Mouse (Mus musculus) ES-E14 (cell line): ENCODE measurements around the gene Clcnka.

ENCODE experiments used
- CHD2 ChIP-seq: IDR thresholded peaks from 2 replicates; pipeline ENCODE4 v1.6.1; 2014; ENCODE audit warnings: mild to moderate bottlenecking, low read depth, low read length, inconsistent platforms
- HCFC1 ChIP-seq: IDR thresholded peaks from 2 replicates; pipeline ENCODE4 v1.6.1; 2012; ENCODE audit warnings: low read length, inconsistent platforms, borderline replicate concordance; ENCODE audit not compliant: insufficient read depth
- MAFK ChIP-seq: IDR thresholded peaks from 2 replicates; pipeline ENCODE4 v1.6.1; 2014; ENCODE audit warnings: mild to moderate bottlenecking, low read depth, low read length, inconsistent platforms; ENCODE audit not compliant: insufficient read depth
- ZC3H11A ChIP-seq: IDR thresholded peaks from 2 replicates; pipeline ENCODE4 v1.6.1; 2012; ENCODE audit warnings: low read depth, mild to moderate bottlenecking, inconsistent platforms, low read length, borderline replicate concordance

- TF ChIP-seq MAFK (no peak), CHD2 (no peak), HCFC1 (no peak), ZC3H11A (no peak)
Observed at GRCm38 (mm10) chr4:141397861-141398260, 663 bp downstream of the Clcnka start.
